Mouse (Mus musculus) left cerebral cortex, adult 11 months (tissue): ENCODE results near the gene Gm49383.
"Not testable (repeated sequence)": the region's sequence is repeated elsewhere in the genome, so short reads cannot be mapped to it uniquely, and the experiment has no call there.

ENCODE experiments used
- DNase-seq: peaks from one replicate; pipeline ENCODE4 v3.0.0; 2022; ENCODE audit warnings: low spot score

The Gm49383 gene

DNA sequence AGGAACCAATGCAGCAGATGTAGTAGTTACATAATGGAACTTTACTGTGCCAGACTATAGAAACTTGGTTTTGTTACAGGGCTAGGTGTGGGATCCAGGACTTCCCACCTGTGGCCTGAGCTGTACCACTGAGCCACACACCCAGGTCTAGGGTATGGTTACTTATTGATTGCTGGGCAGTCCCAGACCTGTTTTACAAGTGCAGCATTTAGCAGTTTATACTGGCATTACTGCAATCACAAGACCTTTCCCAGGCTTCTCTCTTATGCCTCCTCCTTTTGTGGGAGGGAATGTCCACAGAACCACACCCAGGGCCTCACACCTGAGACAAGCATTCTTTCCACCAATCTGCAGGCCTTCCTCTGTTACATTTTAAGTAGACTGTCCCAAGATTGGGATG, 2.1 kb upstream of the Gm49383 start:
- DNase-seq, result no peak

GRCm38 (mm10) chr12:69198164-69198535, 1.2 kb upstream of the Gm49383 start, which contains the start of gene Dnaaf2:
Dnaaf2 (minus strand) TSS chr12:69198429.
- DNase-seq, result peak; percentile 32

GRCm38 (mm10) chr12:69197378-69198163, 667 bp upstream of the Gm49383 start:
- DNase-seq, result peak; percentile 22

- DNase-seq, result no peak
Observed at GRCm38 (mm10) chr12:69192637-69193036, 4.3 kb downstream of the Gm49383 start.

- no peak for DNase-seq
Observed at GRCm38 (mm10) chr12:69191396-69191795, 5.5 kb downstream of the Gm49383 start.

DNA sequence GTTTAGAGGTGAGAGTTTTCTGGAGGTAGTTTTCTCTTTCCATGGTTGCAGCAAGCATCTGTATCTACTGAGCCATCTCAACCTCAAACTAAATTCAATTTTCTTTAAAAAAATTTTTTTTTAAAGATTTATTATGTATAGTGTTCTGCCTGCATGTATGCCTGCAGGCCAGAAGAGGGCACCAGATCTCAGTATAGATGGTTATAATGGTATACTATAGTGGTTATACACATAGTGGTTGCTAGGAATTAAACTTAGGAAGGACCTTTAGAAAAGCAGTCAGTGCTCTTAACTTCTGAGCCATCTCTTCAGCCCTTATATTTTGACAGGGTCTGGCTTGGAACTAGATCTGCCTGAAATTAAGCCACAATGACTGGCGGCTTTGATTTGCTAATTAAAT, 6.4 kb downstream of the Gm49383 start:
- DNase-seq, result no peak

DNA sequence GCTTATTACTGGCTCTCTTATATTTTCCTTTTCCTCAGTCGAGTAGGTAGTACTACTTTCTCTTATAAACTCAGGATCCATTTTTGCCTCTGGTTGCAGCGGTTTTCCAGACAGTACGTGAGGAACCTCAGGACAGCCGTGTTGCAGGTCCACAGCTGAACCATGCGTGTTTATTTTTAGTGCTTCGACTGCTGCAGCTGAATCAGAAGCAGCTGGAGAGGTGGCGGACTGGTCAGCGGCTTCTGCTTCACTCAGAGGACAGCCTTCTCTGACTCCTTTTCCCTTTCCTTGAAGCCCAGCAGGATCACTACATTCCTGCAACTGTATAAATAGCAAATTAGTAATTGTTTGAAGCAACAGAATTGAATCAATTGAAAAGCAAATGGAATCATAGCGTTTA, 6.8 kb downstream of the Gm49383 start:
- DNase-seq, result no peak

- no peak for DNase-seq
Observed at GRCm38 (mm10) chr12:69186811-69187471, 10.0 kb downstream of the Gm49383 start.

GRCm38 (mm10) chr12:69185371-69185770, 11.5 kb downstream of the Gm49383 start:
- DNase-seq, result no peak

DNA sequence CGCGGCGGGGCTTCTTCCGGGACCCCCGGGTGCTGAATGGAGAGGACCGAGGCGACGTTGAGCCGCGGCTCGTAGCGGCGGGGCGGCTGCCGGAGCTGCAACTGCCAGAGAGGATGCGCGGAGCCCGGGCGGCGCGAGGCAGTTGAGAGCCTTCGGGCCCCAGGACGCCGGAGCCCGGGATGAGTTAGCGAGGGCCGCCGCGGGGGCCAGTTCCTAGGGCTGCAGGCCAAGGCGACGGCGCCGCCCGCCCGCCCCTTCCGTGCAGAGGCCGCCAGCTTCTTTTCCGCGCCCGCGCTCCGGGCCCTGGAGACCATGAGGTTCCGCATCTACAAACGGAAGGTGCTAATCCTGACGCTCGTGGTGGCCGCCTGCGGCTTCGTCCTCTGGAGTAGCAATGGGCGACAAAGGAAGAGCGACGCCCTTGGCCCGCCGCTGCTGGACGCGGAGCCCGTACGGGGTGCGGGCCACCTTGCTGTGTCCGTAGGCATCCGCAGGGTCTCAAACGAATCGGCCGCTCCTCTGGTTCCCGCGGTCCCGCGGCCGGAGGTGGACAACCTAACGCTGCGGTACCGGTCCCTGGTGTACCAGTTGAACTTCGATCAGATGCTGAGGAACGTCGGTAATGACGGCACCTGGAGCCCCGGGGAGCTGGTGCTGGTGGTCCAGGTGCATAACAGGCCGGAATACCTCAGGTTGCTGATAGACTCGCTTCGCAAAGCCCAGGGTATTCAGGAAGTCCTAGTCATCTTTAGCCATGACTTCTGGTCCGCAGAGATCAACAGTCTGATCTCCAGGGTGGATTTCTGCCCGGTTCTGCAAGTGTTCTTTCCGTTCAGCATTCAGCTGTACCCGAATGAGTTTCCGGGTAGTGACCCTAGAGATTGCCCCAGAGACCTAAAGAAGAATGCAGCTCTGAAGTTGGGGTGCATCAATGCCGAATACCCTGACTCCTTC, 12.3 kb downstream of the Gm49383 start:
- peak; percentile 30 for DNase-seq

- peak; percentile 94 for DNase-seq
Observed at GRCm38 (mm10) chr12:69183583-69184308, 13.2 kb downstream of the Gm49383 start, which contains the start of the genes Rpl36al and Mgat2. Rpl36al (minus strand) TSS chr12:69184083. Mgat2 (plus strand) TSS chr12:69184157.

DNA sequence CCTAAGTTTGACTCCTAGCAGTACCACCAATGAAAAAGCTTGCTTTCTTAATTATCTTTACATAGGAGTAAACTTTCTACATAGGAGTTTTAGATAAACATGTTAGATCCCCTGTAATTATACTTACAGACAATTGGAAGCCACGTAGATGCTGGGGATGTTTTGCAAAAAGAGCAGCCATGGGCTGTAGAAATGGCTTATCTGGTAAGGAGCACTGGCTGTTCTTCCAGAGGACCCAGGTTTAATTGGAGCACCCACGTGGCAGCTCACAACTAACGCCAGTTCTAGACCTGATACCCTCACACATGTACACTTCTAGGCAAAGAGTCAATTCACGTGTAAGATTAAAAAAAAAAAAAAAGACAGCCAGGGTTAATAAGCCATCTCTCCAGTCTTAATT, 15.1 kb downstream of the Gm49383 start:
- no peak for DNase-seq

DNA sequence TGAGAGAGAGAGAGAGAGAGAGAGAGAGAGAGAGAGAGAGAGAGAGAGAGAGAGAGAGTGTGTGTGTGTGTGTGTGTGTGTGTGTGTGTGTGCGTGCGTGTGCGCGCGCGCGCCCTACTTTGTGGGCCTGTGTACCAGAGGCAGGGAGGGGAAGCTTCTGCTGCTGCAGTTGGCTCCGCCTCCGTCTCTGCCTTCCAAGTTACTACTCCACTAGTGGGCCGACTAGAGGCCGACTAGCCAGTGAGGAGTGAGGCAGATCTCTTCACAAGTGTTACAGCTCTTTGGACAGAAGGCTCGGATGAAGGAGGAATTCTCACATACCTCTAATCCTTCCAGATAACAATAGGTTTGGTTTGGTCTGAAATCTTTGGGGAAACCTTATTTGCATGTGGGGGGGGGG, 17.5 kb downstream of the Gm49383 start:
- no peak for DNase-seq

DNA sequence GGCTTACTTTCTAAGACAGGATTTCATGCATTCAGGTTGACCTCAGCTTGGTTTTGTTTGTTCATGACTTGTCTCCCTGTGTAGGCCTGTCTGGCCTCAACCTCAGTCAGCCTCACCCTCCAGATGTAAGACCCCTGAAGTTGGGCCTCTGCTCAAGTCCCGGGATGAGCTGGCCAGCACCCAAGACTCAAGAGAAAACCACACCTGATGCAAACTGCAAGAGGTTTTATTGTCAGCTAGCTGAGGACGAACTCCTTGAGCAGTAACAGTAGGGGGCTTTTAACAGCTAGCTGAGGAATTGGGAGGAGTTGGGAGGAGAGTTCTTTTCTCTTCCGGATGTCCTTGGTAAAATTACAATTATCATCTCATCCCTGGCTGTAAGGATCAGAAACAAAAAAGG, 19.4 kb downstream of the Gm49383 start:
- DNase-seq, result no peak

- no peak for DNase-seq
Observed at GRCm38 (mm10) chr12:69175975-69176374, 20.9 kb downstream of the Gm49383 start.

DNA sequence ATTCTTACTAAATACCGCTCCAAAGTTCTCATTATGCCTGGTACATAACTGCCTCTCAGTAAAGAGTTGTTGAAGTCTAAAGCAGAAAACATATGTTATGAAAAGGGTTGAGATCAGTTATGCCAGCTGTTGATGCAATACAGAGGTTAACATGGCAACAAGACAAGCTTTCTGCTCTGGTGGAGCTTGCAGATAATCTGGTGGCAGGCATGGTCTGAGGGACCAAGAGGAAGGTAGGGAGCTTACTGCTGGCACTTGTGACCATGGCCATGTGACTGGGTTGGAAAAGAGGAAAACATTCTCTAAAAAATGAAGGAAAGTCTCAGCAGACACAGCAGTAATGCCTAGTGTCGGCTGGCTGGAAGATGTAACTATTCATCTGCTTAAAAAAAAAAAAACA, 25.6 kb downstream of the Gm49383 start:
- no peak for DNase-seq

DNA sequence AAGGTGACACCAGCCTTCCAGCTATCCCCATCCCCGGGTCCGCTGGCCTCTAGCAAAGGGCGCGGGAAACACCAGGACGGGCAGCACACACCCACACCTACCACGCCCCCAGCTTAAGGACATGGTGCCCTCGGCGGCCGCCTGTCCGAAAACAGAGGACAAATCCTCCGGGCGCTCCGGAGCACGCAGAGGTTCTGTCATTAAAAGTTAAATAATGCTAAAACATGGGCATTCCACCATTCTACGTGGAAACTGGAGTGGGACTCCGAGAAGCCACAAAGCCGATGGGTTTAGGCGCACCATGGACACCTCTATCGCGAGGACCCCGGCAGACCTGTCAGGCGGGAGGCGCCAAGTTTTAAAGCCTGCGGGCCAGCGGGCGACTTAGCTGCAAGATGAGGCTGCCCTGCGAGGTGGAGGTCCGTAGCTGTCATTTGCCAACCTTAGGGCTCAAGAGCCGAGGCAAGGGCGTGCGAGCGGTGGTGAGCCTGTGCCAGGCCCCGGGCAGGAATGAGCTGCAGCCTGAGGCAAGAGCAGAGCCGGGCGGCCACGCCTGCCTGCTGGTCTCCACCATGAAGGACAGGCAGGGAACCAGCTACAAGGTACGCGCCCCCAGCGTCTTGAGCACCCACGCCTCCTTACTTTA, 28.3 kb downstream of the Gm49383 start, which contains the start of gene Lrr1:
Lrr1 (plus strand) TSS at position 354 of the 646 bp plus-strand sequence.
- DNase-seq, result peak; percentile 84

- no peak for DNase-seq
Observed at GRCm38 (mm10) chr12:69167656-69168460, 29.0 kb downstream of the Gm49383 start.

GRCm38 (mm10) chr12:69166861-69167581, 29.9 kb downstream of the Gm49383 start:
- not testable (repeated sequence) for DNase-seq
